Mouse (Mus musculus): ENCODE measurements around the gene Smug1.

Smug1 gene

GRCm38 (mm10) chr15:103146627-103147421, 20.1 kb downstream of the Smug1 start:
- no peak for DNase-seq (ENCODE audit: extremely low read depth, insufficient read length, low spot score)

DNA sequence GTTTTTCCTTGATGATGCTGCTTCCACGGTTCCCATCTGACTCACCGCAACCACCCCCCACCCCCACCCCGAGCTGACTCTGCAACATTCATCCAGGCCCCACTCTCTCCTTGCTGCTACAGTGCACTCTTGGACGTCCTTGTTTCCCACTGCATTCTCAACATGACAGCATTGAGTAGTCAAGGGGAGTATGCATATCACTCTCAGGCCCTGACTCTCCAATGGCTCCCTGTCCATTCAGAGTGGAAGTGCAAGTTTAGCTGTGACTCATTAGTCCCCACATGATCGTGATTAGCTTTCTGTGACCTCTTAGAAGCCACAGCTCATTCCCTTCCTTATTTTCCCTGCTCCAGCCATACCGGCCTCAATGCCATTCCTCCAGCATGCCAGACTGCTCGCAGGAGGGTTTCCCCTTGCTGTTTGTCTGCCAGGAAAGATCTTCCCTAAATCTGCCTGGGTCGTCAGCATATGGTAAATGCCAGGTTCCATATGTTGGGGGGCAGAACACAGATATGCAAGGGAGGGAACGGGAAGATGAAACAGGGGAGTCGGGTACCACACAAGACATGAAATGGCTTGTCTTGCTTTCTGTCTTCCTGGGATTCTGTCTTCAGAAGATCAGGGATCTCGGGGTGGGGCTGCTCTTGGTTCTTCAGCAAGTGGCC, 21.1 kb downstream of the Smug1 start:
- DNase-seq (ENCODE audit: extremely low read depth, insufficient read length, low spot score): no peak

GRCm38 (mm10) chr15:103144176-103144575, 22.7 kb downstream of the Smug1 start:
- no peak for DNase-seq (ENCODE audit: extremely low read depth, insufficient read length, low spot score)

DNA sequence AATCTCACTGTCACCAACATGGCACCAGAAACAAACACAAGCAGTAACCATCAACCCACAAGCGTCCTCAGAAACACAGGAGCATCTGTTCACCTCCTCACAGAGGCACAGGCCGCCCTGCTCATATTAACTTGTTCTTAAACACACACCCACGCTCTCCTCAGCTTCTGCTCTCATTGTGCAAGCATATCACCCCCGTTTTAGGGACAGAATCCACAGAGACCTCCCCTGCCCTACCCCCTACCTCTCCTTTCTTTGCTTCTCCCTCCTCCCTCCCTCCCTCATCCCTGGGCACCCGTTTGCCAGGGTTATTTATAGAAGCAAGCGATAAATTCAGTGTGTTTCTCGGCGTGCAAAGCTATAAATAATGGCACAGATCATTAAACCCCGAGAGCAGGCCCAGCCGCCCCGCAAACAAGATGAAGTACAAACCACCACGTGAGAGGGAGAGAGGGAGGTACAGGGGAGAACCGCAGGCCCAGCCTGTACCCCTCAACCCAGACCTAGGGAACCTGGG, 31.4 kb downstream of the Smug1 start:
- DNase-seq (ENCODE audit: extremely low read depth, insufficient read length, low spot score): no peak

- no peak for DNase-seq (ENCODE audit: extremely low read depth, insufficient read length, low spot score)
Observed at GRCm38 (mm10) chr15:103134277-103135086, 32.4 kb downstream of the Smug1 start.

GRCm38 (mm10) chr15:103133761-103134160, 33.1 kb downstream of the Smug1 start:
- DNase-seq (ENCODE audit: extremely low read depth, insufficient read length, low spot score): no peak

- no peak for DNase-seq (ENCODE audit: extremely low read depth, insufficient read length, low spot score)
Observed at GRCm38 (mm10) chr15:103130729-103131128, 36.2 kb downstream of the Smug1 start.

GRCm38 (mm10) chr15:103129289-103129688, 37.6 kb downstream of the Smug1 start:
- DNase-seq (ENCODE audit: extremely low read depth, insufficient read length, low spot score): no peak

DNA sequence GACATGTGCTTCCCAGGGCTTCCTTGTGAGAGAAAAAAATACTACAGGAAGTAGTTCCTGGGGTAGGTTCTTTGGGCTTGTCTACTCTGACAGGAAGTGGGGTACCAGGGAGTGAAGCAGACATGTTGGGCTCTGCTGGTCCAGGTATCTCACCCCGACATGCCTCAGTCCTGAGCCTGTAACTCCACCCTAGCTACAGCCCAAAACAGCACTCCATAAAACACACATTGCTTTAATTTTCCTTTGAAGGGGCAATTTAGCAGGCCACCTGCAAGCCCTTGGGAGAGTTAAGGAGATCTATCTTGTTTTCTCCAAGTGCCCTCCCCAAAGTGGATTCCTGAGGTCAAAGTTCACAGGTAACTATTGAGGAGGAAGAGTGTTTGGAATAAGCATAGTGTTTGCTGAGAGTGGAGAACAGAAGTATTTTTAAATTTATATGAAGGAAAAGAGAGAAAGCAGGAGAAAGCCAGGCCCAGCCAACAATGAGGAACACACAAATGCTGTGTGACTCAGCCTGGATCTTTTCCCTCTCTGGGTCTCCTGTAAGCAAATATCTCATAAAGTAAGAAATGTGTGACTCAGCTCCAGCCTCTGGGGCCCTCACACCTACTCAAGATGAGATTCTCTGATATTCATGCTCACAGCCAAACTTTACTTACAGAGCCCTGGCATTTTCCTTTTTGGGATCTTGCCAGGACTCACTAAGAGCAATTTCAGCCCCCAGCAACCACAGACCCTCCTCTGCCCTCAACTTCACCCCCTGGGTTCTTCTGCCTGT, 38.6 kb downstream of the Smug1 start:
- peak; percentile 39 for DNase-seq (ENCODE audit: extremely low read depth, insufficient read length, low spot score)

DNA sequence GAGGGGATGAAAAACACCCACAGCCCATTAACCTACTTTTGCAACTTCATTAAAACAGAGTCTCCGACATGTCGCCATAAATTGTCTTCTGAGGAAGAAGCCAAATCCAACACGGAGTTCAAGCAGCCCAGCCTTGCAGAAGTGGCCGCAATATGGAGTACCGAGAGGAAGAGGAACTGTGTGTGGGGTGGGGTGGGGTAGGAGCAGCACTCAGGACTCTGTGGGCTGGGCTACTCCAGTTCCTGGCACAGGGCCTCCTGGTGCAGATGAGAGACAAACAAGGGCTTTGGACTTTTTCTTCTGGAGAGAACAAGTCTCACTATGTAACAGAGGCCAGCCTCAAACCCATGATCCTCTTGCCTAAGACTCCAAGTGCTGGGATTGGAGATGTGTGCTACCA, 40.9 kb downstream of the Smug1 start:
- no peak for DNase-seq (ENCODE audit: extremely low read depth, insufficient read length, low spot score)

- DNase-seq (ENCODE audit: extremely low read depth, insufficient read length, low spot score): no peak
Observed at GRCm38 (mm10) chr15:103124254-103124653, 42.6 kb downstream of the Smug1 start.

DNA sequence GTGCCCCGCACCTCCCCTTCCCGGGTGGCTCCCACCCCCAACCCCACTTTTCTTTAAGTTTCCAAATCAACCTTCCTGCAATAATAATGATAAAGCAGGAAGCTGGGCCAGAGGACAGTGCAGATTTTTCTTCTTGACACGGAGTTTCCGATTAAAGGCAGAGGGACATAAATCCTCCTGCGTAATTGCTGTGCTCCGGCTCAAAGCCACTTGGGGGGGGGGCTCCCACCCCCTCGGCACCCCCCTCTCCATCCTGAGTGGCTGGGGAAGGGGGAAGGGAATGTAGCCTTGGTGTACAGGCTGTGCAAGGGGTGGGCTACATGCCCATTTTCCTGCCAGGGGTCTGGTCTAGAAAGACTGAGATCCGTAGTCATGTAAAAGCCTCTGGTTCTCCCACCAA, 43.5 kb downstream of the Smug1 start:
- no peak for DNase-seq (ENCODE audit: extremely low read depth, insufficient read length, low spot score)

DNA sequence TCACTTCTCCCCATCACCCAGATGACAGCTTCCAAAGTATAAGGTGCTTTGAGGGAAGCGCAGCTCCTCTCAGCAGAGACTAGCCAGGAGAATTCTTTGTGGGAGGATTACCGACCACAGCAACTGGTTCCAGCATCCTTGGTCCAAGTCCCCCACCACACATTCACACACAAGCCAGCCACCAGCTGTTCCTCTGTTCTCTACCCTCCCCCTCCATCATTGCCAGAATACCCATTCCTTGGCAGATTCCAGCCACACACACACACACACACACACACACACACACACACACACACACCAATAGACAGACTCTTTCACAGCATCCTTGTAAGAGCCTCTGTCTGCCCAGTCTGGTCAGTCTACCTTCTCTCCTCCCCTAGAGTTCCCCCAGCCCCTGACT, 44.5 kb downstream of the Smug1 start:
- DNase-seq (ENCODE audit: extremely low read depth, insufficient read length, low spot score): no peak

- DNase-seq (ENCODE audit: extremely low read depth, insufficient read length, low spot score): no peak
Observed at GRCm38 (mm10) chr15:103121416-103121815, 45.5 kb downstream of the Smug1 start.

DNA sequence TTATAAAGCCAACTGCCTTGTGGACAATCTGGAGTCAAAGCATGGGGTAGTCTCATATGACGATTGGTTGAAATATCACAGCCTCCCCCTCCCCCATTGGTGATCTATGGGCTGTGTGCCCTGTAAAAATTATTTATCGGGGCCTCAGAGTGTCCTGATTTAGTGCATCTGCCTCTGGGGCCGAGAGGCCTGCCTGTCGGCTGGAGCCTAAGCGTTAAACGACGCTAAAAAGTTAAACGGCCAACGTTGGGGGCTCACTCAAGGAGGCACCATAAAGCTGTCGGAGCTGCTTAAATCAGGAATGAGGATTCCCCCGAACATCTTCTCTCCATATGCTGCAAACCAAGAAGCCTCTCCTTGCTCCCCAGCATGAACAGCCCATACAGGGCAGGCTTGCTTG, 46.3 kb downstream of the Smug1 start:
- no peak for DNase-seq (ENCODE audit: extremely low read depth, insufficient read length, low spot score)

GRCm38 (mm10) chr15:103115726-103116125, 51.2 kb downstream of the Smug1 start:
- DNase-seq (ENCODE audit: extremely low read depth, insufficient read length, low spot score): no peak

GRCm38 (mm10) chr15:103115256-103115655, 51.6 kb downstream of the Smug1 start:
- DNase-seq (ENCODE audit: extremely low read depth, insufficient read length, low spot score): no peak

DNA sequence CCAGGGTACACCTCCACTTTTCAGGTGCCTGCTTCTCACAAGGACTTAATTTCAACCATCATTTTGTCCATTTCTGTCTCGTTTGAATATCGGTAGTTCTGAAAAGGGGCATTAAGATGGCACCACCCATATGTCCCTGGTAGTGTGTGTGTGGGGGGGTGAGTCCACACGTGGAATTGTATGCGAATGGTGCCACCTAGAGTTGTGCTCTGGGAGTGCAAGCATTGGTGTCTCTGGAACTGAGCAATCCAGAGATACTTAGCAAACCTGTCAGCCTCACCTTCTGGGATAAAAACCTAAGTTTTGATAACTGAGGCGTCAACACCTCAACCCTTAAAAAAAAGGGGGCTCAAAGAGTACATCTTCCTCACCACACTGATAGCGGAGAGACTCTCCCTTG, 53.8 kb downstream of the Smug1 start:
- no peak for DNase-seq (ENCODE audit: extremely low read depth, insufficient read length, low spot score)

DNA sequence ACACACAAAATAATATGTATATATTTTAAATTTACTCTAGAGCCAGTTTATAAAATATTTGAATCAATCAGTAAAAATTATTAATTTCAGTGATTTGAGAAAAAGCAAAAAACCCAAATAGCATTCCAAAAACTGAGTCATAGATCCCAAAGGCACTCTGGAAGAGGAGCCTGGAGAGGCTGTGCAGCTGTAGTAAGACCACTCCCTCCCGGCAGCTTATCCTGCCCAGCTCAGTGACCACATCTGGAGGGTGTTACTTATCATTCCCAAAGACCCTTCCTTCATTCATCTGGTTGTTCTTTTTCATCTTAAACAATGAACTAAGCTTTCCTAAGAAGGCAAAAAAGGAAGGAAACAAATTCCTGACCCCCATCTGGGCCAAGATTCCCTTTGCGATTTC, 54.6 kb downstream of the Smug1 start:
- DNase-seq (ENCODE audit: extremely low read depth, insufficient read length, low spot score): no peak

- DNase-seq (ENCODE audit: extremely low read depth, insufficient read length, low spot score): no peak
Observed at GRCm38 (mm10) chr15:103109940-103110339, 57.0 kb downstream of the Smug1 start.

All from 3134 (cell line).